Mouse (Mus musculus): ENCODE results near the gene Zfp319.

Gene Zfp319

GRCm38 (mm10) chr8:95310342-95310970 is 21.3 kb downstream of the Zfp319 start, which contains the start of gene Tepp:
Gene Tepp (plus strand): TSS chr8:95310566.
- no peak for ATAC-seq (ENCODE audit: low TSS enrichment)

- ATAC-seq (ENCODE audit: low TSS enrichment) = no peak
Observed at GRCm38 (mm10) chr8:95306431-95306830, 25.3 kb downstream of the Zfp319 start, which contains the start of gene Cngb1. Gene Cngb1 (minus strand): TSS chr8:95306585.

GRCm38 (mm10) chr8:95305526-95305925 is 26.2 kb downstream of the Zfp319 start:
- no peak for ATAC-seq (ENCODE audit: low TSS enrichment)

GRCm38 (mm10) chr8:95302410-95302809 is 29.3 kb downstream of the Zfp319 start:
- peak; percentile 80 for ATAC-seq (ENCODE audit: low TSS enrichment)

- ATAC-seq (ENCODE audit: low TSS enrichment) = no peak
Observed at GRCm38 (mm10) chr8:95293891-95294290, 37.9 kb downstream of the Zfp319 start.

GRCm38 (mm10) chr8:95293172-95293571 is 38.6 kb downstream of the Zfp319 start:
- no peak for ATAC-seq (ENCODE audit: low TSS enrichment)

- ATAC-seq (ENCODE audit: low TSS enrichment) = no peak
Observed at GRCm38 (mm10) chr8:95289066-95289650, 42.6 kb downstream of the Zfp319 start.

- ATAC-seq (ENCODE audit: low TSS enrichment) = no peak
Observed at GRCm38 (mm10) chr8:95281493-95281892, 50.3 kb downstream of the Zfp319 start.
